Mouse (Mus musculus) brain, embryonic 14.5 days (tissue): Measurements from ENCODE around the gene Nupr1.

Experiments
- CTCF ChIP-seq: fragments of 200-500 bp; IDR thresholded peaks from 2 replicates; pipeline ENCODE4 v1.5.1; 2012; ENCODE audit warnings: inconsistent platforms, mild to moderate bottlenecking, moderate library complexity, borderline replicate concordance; ENCODE audit not compliant: insufficient read depth, insufficient read length; ENCODE audit errors: extremely low read depth
- POLR2A ChIP-seq: fragments of 200-500 bp; IDR thresholded peaks from 2 replicates; pipeline ENCODE4 v1.6.1; 2012; ENCODE audit warnings: mild to moderate bottlenecking, inconsistent platforms, borderline replicate concordance; ENCODE audit not compliant: poor library complexity, insufficient read depth, insufficient read length, severe bottlenecking; ENCODE audit errors: extremely low read depth

DNA sequence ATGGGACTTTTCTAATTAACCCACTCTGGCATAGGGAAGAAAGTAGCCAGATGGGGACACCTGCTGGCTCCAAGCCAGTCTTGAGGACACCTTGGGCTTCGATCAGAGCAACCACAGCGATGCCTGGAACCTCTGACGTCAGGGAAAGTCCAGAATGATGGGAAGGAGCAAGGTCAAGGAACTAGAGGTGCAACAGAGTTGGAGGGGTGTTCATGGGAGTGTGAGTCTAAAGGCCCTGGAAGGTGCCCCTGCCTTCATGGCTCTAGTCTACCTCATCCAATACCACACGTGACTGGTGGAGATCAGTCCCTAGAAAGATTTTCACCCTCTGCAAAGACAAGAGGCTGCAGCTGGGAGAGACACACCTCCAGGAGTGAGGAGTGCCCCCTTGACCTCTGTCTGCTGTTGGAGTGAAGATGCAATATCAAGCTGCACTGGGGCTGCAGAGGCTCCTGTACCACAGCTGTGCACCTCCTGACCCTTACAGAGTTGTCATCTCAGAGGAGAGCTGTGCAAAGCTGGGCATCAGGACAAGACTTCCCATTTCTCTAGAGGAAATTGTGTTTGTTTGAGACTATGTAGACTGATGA is 46.1 kb upstream of the Nupr1 start:
- no peak for TF ChIP-seq CTCF
- TF ChIP-seq POLR2A: no peak
